Comparison of ENCODE assay signal across 20 mouse cellular contexts in the genomic region with DNA sequence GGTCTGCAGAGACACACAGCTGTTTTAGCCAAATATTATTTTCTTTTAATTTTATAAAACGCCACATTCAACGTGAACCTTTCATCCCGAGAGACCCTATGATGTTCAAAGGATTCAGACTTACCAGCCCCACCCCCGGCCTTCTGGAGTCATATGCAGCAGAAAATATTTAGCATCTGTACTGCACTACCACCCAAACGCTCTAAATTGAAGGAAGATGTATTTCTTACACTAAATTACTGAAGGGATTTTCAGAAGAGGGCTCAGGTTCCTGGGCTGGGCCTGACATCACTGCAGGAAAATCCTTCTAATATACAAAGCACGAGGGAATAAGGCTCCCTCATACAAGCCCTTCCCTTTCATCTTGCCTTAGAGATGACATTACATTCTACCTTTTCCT. TPM values are rescaled to one million over a fixed set of nuclear protein-coding genes. Genes with fewer than 3 reads are reported as not detected.
A peak's percentile ranks its signal among the peaks of the same experiment; 100 is the strongest.
DNase-seq lines count a peak whose midpoint lies in the region; ATAC-seq lines count a peak whose summit lies in the region.
"Had no signal": no experiment of that assay in that cellular context is flagged by ENCODE, and none has a peak within 500 bp of the region (broad histone marks: within the 10 kb centered on the region; RNA-seq: fewer than 3 reads in every experiment).

No protein-coding gene starts in this region.

- no peak for DNase-seq in kidney, postnatal 10 days
- DNase-seq in embryonic facial prominence, embryonic 10.5 days (ENCODE audit: low spot score): no peak
- DNase-seq in embryonic facial prominence, embryonic 11.5 days (ENCODE audit: low spot score): peak; percentile 72
- DNase-seq in cerebellum, postnatal 25 days: no peak
- DNase-seq: adrenal gland, adult 8-10 months; cerebellum, adult 9-11 months; gastrocnemius, postnatal 36 days; left cerebral cortex, postnatal 4 days; liver, embryonic 13.5 days had no signal

- H3K9me3 ChIP-seq in kidney, embryonic 16.5 days (ENCODE audit: low read length): no peaks in the 10 kb centered on the region
- no peaks in the 10 kb centered on the region for H3K9me3 ChIP-seq in embryonic facial prominence, embryonic 10.5 days
- H3K9me3 ChIP-seq in embryonic facial prominence, embryonic 11.5 days (replicated peaks; ENCODE audit: control insufficient read depth, low read length): no peaks in the 10 kb centered on the region
- no peaks in the 10 kb centered on the region for H3K9me3 ChIP-seq in limb, embryonic 13.5 days
- H3K9me3 ChIP-seq: heart, embryonic 10.5 days; hindbrain, embryonic 10.5 days; liver, embryonic 13.5 days; lung, embryonic 15.5 days; midbrain, embryonic 10.5 days had no signal

- no peaks in the 10 kb centered on the region for H3K36me3 ChIP-seq in kidney, embryonic 16.5 days (ENCODE audit: insufficient read depth, low read length)
- no peaks in the 10 kb centered on the region for H3K36me3 ChIP-seq in embryonic facial prominence, embryonic 10.5 days (replicated peaks)
- no peaks in the 10 kb centered on the region for H3K36me3 ChIP-seq in embryonic facial prominence, embryonic 11.5 days (replicated peaks; ENCODE audit: control insufficient read depth, insufficient read depth, low read depth, low read length)
- no peaks in the 10 kb centered on the region for H3K36me3 ChIP-seq in limb, embryonic 13.5 days
- H3K36me3 ChIP-seq: heart, embryonic 10.5 days; hindbrain, embryonic 10.5 days; liver, embryonic 13.5 days; lung, embryonic 15.5 days; midbrain, embryonic 10.5 days had no signal

- H3K4me3 ChIP-seq in kidney, embryonic 16.5 days (ENCODE audit: low read length): no peak overlapping the region
- H3K4me3 ChIP-seq in embryonic facial prominence, embryonic 10.5 days: no peak overlapping the region
- H3K4me3 ChIP-seq in embryonic facial prominence, embryonic 11.5 days (ENCODE audit: low read depth, low read length): no peak overlapping the region
- no peak overlapping the region for H3K4me3 ChIP-seq in limb, embryonic 13.5 days
- H3K4me3 ChIP-seq: heart, embryonic 10.5 days; hindbrain, embryonic 10.5 days; left cerebral cortex, adult 2 months; liver, embryonic 13.5 days; lung, embryonic 15.5 days; midbrain, embryonic 10.5 days had no signal

- WGBS in kidney, embryonic 16.5 days: 27% methylated on average over 6 of the region's 6 CpGs
- 37% methylated on average over 6 of the region's 6 CpGs for WGBS in embryonic facial prominence, embryonic 10.5 days
- 24% methylated on average over 6 of the region's 6 CpGs for WGBS in embryonic facial prominence, embryonic 11.5 days
- 20% methylated on average over 6 of the region's 6 CpGs for WGBS in limb, embryonic 13.5 days

- H3K27ac ChIP-seq in kidney, embryonic 16.5 days (ENCODE audit: low read length): peak overlapping the region; percentile 86
- H3K27ac ChIP-seq in embryonic facial prominence, embryonic 10.5 days (replicated peaks): peak overlapping the region; percentile 77; the same call in 1 of the 2 replicates
- no peak overlapping the region for H3K27ac ChIP-seq in embryonic facial prominence, embryonic 11.5 days (replicated peaks; ENCODE audit: low read depth, low read length)
- H3K27ac ChIP-seq in limb, embryonic 13.5 days: 0 out of 2 replicates have a peak overlapping the region, but pooled peaks have one; percentile 22
- H3K27ac ChIP-seq: heart, embryonic 10.5 days; left cerebral cortex, adult 2 months; liver, embryonic 13.5 days; macrophage; midbrain, embryonic 10.5 days had no signal

- ATAC-seq in kidney, embryonic 16.5 days (ENCODE audit: low FRiP score, low TSS enrichment): no peak
- peak; percentile 63 for ATAC-seq in embryonic facial prominence, embryonic 11.5 days (replicated peaks; ENCODE audit: insufficient number of reproducible peaks, low FRiP score, low TSS enrichment, low read depth)
- no peak; the same call in 1 of the 2 replicates for ATAC-seq in limb, embryonic 13.5 days (ENCODE audit: low FRiP score, low read depth)
- no peak for ATAC-seq in CD4-positive, CD25-positive, alpha-beta regulatory T cell, adult 4 months
- ATAC-seq: forebrain, embryonic 16.5 days; Patski had no signal

- H3K27me3 ChIP-seq in kidney, embryonic 16.5 days (ENCODE audit: insufficient read depth, low read length): no peaks in the 10 kb centered on the region
- H3K27me3 ChIP-seq in embryonic facial prominence, embryonic 10.5 days (replicated peaks; ENCODE audit: low read depth, poor library complexity, severe bottlenecking): peaks cover 53% of the 10 kb centered on the region
- H3K27me3 ChIP-seq in embryonic facial prominence, embryonic 11.5 days (ENCODE audit: control insufficient read depth, insufficient read depth, low read length): no peaks in the 10 kb centered on the region
- H3K27me3 ChIP-seq in limb, embryonic 13.5 days: 0 out of 2 replicates have a peak, but pooled peaks cover 6% of the 10 kb centered on the region
- H3K27me3 ChIP-seq: lung, embryonic 15.5 days; Patski had no signal

- H3K4me1 ChIP-seq in kidney, embryonic 16.5 days (ENCODE audit: insufficient read depth, low read length): peaks cover 40% of the 10 kb centered on the region
- H3K4me1 ChIP-seq in embryonic facial prominence, embryonic 10.5 days: peaks cover 35% of the 10 kb centered on the region
- no peaks in the 10 kb centered on the region for H3K4me1 ChIP-seq in embryonic facial prominence, embryonic 11.5 days (ENCODE audit: control insufficient read depth, insufficient read depth, low read length)
- H3K4me1 ChIP-seq in limb, embryonic 13.5 days: peaks cover 21% of the 10 kb centered on the region
- H3K4me1 ChIP-seq: liver, embryonic 13.5 days had no signal

- no peak overlapping the region for H3K4me2 ChIP-seq in kidney, embryonic 16.5 days (replicated peaks; ENCODE audit: low read depth, low read length)
- no peak overlapping the region for H3K4me2 ChIP-seq in embryonic facial prominence, embryonic 11.5 days (ENCODE audit: low read depth, low read length)
- H3K4me2 ChIP-seq in limb, embryonic 13.5 days (replicated peaks): peak overlapping the region; percentile 31; the same call in 1 of the 2 replicates
- H3K4me2 ChIP-seq: liver, embryonic 13.5 days; lung, embryonic 15.5 days had no signal

- H3K9ac ChIP-seq in kidney, embryonic 16.5 days (replicated peaks; ENCODE audit: low read length): no peak overlapping the region
- H3K9ac ChIP-seq in embryonic facial prominence, embryonic 11.5 days (replicated peaks; ENCODE audit: low read length): no peak overlapping the region
- H3K9ac ChIP-seq in limb, embryonic 13.5 days: no peak overlapping the region
- H3K9ac ChIP-seq: liver, embryonic 13.5 days; lung, embryonic 15.5 days had no signal

RNA-seq across cellular contexts. Expression of gene Hes1, which starts 39.3 kb away (rescaled TPM):
- polyA plus RNA-seq in kidney, embryonic 16.5 days (2015; fragmentation: Nextera tagmentation; extraction: Ambion mirVana): 45.5 and 45.7 TPM in 2 replicates
- 43.3 and 47.2 TPM in 2 replicates for polyA plus RNA-seq in embryonic facial prominence, embryonic 10.5 days (2016; fragmentation: Nextera tagmentation; extraction: Ambion mirVana)
- polyA plus RNA-seq in embryonic facial prominence, embryonic 11.5 days (2014; fragmentation: Nextera tagmentation; extraction: Ambion mirVana): 65.0 and 68.1 TPM in 2 replicates
- 49.6 and 50.2 TPM in 2 replicates for polyA plus RNA-seq in limb, embryonic 13.5 days (2015; fragmentation: Nextera tagmentation; extraction: Ambion mirVana)
- under 1 TPM in 1 of 2 experiments, not detected in 1; 0.22 TPM for polyA plus RNA-seq in CD4-positive, CD25-positive, alpha-beta regulatory T cell, adult 4 months (2017; shearing (Covaris generic))
- polyA plus RNA-seq: macrophage had no signal

Comparison
In these comparisons a context has a peak if more than half of its experiments do, and no peak if none do; other contexts are left out.
1. RNA of gene Hes1, which starts 39.3 kb away (polyA plus RNA-seq): 65.0 to 68.1 TPM in embryonic facial prominence, embryonic 11.5 days, 49.6 to 50.2 TPM in limb, embryonic 13.5 days, 43.3 to 47.2 TPM in embryonic facial prominence, embryonic 10.5 days and 45.5 to 45.7 TPM in kidney, embryonic 16.5 days; 0.22 TPM in CD4-positive, CD25-positive, alpha-beta regulatory T cell, adult 4 months; every median in the first group is over 10 times any median in the second.